Mouse (Mus musculus): ENCODE data around the gene Tcte2. TPM values are rescaled to one million over a fixed set of nuclear protein-coding genes. Genes with fewer than 3 reads are reported as not detected.

The Tcte2 gene
- polyA plus RNA-seq, 1 experiment from 2014 or later: 3.9 TPM

DNA sequence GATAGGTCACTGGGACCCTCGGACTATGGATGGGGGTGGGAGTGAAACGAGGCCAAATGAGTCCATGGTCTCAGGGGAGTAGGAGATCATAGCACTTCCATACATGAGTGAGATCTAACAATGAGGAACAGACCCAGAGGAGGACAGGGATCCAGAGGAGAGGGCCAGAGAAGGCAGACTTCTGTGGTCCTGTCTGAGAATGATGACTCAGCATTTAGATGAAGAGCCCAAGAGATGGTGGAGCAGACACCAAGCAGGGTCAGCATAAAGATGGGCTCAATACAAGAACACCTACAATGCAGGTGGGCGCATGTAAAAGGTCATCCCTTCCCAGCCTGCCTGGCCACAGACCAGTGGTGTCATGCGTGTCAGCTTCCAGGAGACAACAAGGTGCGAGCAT, 41.4 kb downstream of the Tcte2 start:
- ATAC-seq: no peak
- Histone ChIP-seq H3K9me3 (ENCODE audit: low read length) (no peaks in the 10 kb centered on the region), H3K36me3 (ENCODE audit: insufficient read depth, low read length) (no peaks in the 10 kb centered on the region), H3K9ac (replicated peaks; ENCODE audit: low read depth) (no peak overlapping the region), H3K4me3 (ENCODE audit: low read depth, low read length) (no peak overlapping the region), H3K27ac (ENCODE audit: low read length) (no peak overlapping the region), H3K27me3 (replicated peaks; ENCODE audit: insufficient read depth, low read length) (no peaks in the 10 kb centered on the region), H3K4me1 (ENCODE audit: insufficient read depth, low read depth, low read length) (no peaks in the 10 kb centered on the region), H3K4me2 (replicated peaks; ENCODE audit: low read depth, low read length) (no peak overlapping the region)
- TF ChIP-seq CTCF (IDR thresholded peaks at IDR 0.05) (no peak), EP300 (IDR thresholded peaks at IDR 0.05) (no peak)
- WGBS: 89% methylated on average over 5 of the region's 5 CpGs
- no peak for DNase-seq (ENCODE audit: low spot score)

- no peak overlapping the region for H3K4me2 ChIP-seq (replicated peaks; ENCODE audit: low read depth, low read length)
- no peaks in the 10 kb centered on the region for H3K36me3 ChIP-seq (ENCODE audit: insufficient read depth, low read length)
- ATAC-seq (no peak), DNase-seq (ENCODE audit: low spot score) (no peak)
- WGBS: 86% methylated on average over 11 of the region's 11 CpGs
- no peaks in the 10 kb centered on the region for H3K9me3 ChIP-seq (ENCODE audit: low read length)
- TF ChIP-seq CTCF (IDR thresholded peaks at IDR 0.05): no peak
- TF ChIP-seq EP300 (IDR thresholded peaks at IDR 0.05): no peak
- no peak overlapping the region for H3K4me3 ChIP-seq (ENCODE audit: low read depth, low read length)
- no peaks in the 10 kb centered on the region; the same call in 1 of the 2 replicates for H3K4me1 ChIP-seq (ENCODE audit: insufficient read depth, low read depth, low read length)
- no peak overlapping the region for H3K9ac ChIP-seq (replicated peaks; ENCODE audit: low read depth)
- no peaks in the 10 kb centered on the region for H3K27me3 ChIP-seq (replicated peaks; ENCODE audit: insufficient read depth, low read length)
- no peak overlapping the region for H3K27ac ChIP-seq (ENCODE audit: low read length)
Measured at GRCm38 (mm10) chr17:13717428-13717827, 44.2 kb downstream of the Tcte2 start.

- Histone ChIP-seq H3K27ac (ENCODE audit: low read length) (no peak overlapping the region), H3K27me3 (replicated peaks; ENCODE audit: insufficient read depth, low read length) (no peaks in the 10 kb centered on the region), H3K9me3 (ENCODE audit: low read length) (no peaks in the 10 kb centered on the region), H3K4me3 (ENCODE audit: low read depth, low read length) (no peak overlapping the region), H3K9ac (replicated peaks; ENCODE audit: low read depth) (no peak overlapping the region), H3K4me2 (replicated peaks; ENCODE audit: low read depth, low read length) (no peak overlapping the region), H3K36me3 (ENCODE audit: insufficient read depth, low read length) (no peaks in the 10 kb centered on the region), H3K4me1 (ENCODE audit: insufficient read depth, low read depth, low read length) (no peaks in the 10 kb centered on the region; the same call in 1 of the 2 replicates)
- DNase-seq (ENCODE audit: low spot score): no peak
- ATAC-seq: no peak
- TF ChIP-seq CTCF (IDR thresholded peaks at IDR 0.05): no peak
- no peak for TF ChIP-seq EP300 (IDR thresholded peaks at IDR 0.05)
- WGBS: 67% methylated on average over 6 of the region's 6 CpGs
Measured at GRCm38 (mm10) chr17:13716336-13716735, 45.3 kb downstream of the Tcte2 start.

DNA sequence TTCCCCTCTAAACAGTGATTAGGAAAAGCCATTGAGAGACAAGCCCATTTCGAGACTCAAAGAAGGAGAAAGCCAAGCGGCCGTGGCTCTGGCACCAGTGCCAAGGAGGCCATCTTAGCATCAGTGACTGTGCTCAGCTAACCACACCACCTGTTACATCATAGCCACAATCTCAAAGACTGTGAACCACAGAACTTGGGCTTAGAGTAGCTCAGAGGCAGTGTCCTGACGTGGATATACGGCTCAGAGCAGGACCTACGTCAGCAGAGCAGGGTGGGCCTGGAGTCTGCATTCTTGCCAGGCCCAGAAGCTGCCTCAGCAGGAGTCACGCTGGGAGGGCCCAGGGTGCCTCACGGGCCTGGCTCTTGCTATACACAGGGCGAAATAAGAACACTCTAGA, 46.1 kb downstream of the Tcte2 start:
- 61% methylated on average over 9 of the region's 9 CpGs for WGBS
- H3K36me3 ChIP-seq (ENCODE audit: insufficient read depth, low read length): no peaks in the 10 kb centered on the region
- H3K4me1 ChIP-seq (ENCODE audit: insufficient read depth, low read depth, low read length): no peaks in the 10 kb centered on the region; the same call in 1 of the 2 replicates
- H3K27ac ChIP-seq (ENCODE audit: low read length): peak overlapping the region; percentile 52; the same call in 1 of the 2 replicates
- DNase-seq (ENCODE audit: low spot score) (peak; percentile 44), ATAC-seq (peak; percentile 70)
- H3K9ac ChIP-seq (replicated peaks; ENCODE audit: low read depth): no peak overlapping the region
- no peaks in the 10 kb centered on the region for H3K9me3 ChIP-seq (ENCODE audit: low read length)
- H3K4me3 ChIP-seq (ENCODE audit: low read depth, low read length): no peak overlapping the region
- H3K4me2 ChIP-seq (replicated peaks; ENCODE audit: low read depth, low read length): no peak overlapping the region
- no peaks in the 10 kb centered on the region for H3K27me3 ChIP-seq (replicated peaks; ENCODE audit: insufficient read depth, low read length)
- TF ChIP-seq EP300 (IDR thresholded peaks at IDR 0.05) (0 out of 2 replicates have a peak, but pooled peaks have one; percentile 27), CTCF (IDR thresholded peaks at IDR 0.05) (no peak)

DNA sequence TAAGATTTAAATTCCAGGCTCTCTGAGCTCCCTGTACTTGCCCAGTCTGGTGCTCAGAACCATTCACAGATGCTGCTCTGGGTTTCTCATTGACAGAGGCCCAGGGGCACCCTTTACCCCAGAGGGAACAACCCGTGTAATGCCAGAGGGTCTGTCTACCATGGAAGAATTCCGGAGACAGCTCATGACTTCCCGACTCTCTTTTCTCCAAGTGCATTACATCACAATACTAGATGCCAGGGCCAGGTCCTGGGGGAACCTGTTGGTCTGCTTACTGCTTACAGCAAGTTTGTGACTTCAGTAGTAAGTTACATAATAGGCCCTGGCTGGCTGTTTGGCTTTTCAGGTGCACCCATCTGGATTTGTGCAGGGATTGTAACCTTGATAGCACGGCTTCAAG, 47.0 kb downstream of the Tcte2 start:
- Histone ChIP-seq H3K4me3 (ENCODE audit: low read depth, low read length) (no peak overlapping the region), H3K4me2 (replicated peaks; ENCODE audit: low read depth, low read length) (no peak overlapping the region), H3K9ac (replicated peaks; ENCODE audit: low read depth) (no peak overlapping the region), H3K9me3 (ENCODE audit: low read length) (no peaks in the 10 kb centered on the region), H3K4me1 (ENCODE audit: insufficient read depth, low read depth, low read length) (no peaks in the 10 kb centered on the region; the same call in 1 of the 2 replicates), H3K36me3 (ENCODE audit: insufficient read depth, low read length) (no peaks in the 10 kb centered on the region), H3K27me3 (replicated peaks; ENCODE audit: insufficient read depth, low read length) (no peaks in the 10 kb centered on the region), H3K27ac (ENCODE audit: low read length) (peak overlapping the region; percentile 52)
- DNase-seq (ENCODE audit: low spot score) (peak; percentile 83), ATAC-seq (peak; percentile 77)
- TF ChIP-seq CTCF (IDR thresholded peaks at IDR 0.05): no peak
- peak; percentile 66 for TF ChIP-seq EP300 (IDR thresholded peaks at IDR 0.05)
- WGBS: 49% methylated on average over 4 of the region's 4 CpGs

DNA sequence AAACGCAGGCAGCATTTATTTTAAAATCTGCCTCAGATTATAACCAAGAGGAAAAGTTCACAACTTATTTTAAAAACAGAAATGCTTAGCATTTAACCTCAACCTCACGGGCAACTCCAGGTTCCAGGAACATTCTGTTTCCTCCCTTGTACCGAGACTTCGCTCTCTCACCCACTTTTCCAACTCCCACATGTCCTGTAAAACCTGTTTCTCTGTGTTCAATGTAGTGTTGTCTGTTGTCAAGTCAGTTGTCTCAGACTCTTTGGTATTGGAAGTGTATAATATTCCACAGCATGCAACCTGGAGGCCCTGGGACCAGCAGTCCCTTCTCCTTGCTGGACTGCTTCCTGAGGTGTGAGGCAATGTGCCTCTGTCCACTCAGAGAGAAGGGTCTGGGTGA, 47.5 kb downstream of the Tcte2 start:
- Histone ChIP-seq H3K36me3 (ENCODE audit: insufficient read depth, low read length) (no peaks in the 10 kb centered on the region), H3K4me1 (ENCODE audit: insufficient read depth, low read depth, low read length) (no peaks in the 10 kb centered on the region; the same call in 1 of the 2 replicates), H3K9me3 (ENCODE audit: low read length) (no peaks in the 10 kb centered on the region), H3K4me3 (ENCODE audit: low read depth, low read length) (no peak overlapping the region), H3K4me2 (replicated peaks; ENCODE audit: low read depth, low read length) (no peak overlapping the region), H3K27me3 (replicated peaks; ENCODE audit: insufficient read depth, low read length) (no peaks in the 10 kb centered on the region), H3K9ac (replicated peaks; ENCODE audit: low read depth) (no peak overlapping the region), H3K27ac (ENCODE audit: low read length) (peak overlapping the region; percentile 33)
- TF ChIP-seq CTCF (IDR thresholded peaks at IDR 0.05) (no peak), EP300 (IDR thresholded peaks at IDR 0.05) (peak; percentile 57; the same call in 1 of the 2 replicates)
- peak; percentile 34; the same call in 1 of the 2 replicates for ATAC-seq
- WGBS: 82% methylated on average over 4 of the region's 4 CpGs
- peak; percentile 35 for DNase-seq (ENCODE audit: low spot score)

- no peaks in the 10 kb centered on the region for H3K27me3 ChIP-seq (replicated peaks; ENCODE audit: insufficient read depth, low read length)
- H3K4me2 ChIP-seq (replicated peaks; ENCODE audit: low read depth, low read length): no peak overlapping the region
- H3K36me3 ChIP-seq (ENCODE audit: insufficient read depth, low read length): no peaks in the 10 kb centered on the region
- 89% methylated on average over 3 of the region's 3 CpGs for WGBS
- H3K9ac ChIP-seq (replicated peaks; ENCODE audit: low read depth): no peak overlapping the region
- DNase-seq (ENCODE audit: low spot score) (no peak), ATAC-seq (no peak)
- no peaks in the 10 kb centered on the region; the same call in 1 of the 2 replicates for H3K4me1 ChIP-seq (ENCODE audit: insufficient read depth, low read depth, low read length)
- H3K9me3 ChIP-seq (ENCODE audit: low read length): no peaks in the 10 kb centered on the region
- TF ChIP-seq CTCF (IDR thresholded peaks at IDR 0.05) (no peak), EP300 (IDR thresholded peaks at IDR 0.05) (no peak)
- no peak overlapping the region for H3K4me3 ChIP-seq (ENCODE audit: low read depth, low read length)
- H3K27ac ChIP-seq (ENCODE audit: low read length): no peak overlapping the region
Measured at GRCm38 (mm10) chr17:13712518-13712917, 49.1 kb downstream of the Tcte2 start.
